Mouse (Mus musculus): ENCODE measurements around the gene Polrmt.

Polrmt gene

DNA sequence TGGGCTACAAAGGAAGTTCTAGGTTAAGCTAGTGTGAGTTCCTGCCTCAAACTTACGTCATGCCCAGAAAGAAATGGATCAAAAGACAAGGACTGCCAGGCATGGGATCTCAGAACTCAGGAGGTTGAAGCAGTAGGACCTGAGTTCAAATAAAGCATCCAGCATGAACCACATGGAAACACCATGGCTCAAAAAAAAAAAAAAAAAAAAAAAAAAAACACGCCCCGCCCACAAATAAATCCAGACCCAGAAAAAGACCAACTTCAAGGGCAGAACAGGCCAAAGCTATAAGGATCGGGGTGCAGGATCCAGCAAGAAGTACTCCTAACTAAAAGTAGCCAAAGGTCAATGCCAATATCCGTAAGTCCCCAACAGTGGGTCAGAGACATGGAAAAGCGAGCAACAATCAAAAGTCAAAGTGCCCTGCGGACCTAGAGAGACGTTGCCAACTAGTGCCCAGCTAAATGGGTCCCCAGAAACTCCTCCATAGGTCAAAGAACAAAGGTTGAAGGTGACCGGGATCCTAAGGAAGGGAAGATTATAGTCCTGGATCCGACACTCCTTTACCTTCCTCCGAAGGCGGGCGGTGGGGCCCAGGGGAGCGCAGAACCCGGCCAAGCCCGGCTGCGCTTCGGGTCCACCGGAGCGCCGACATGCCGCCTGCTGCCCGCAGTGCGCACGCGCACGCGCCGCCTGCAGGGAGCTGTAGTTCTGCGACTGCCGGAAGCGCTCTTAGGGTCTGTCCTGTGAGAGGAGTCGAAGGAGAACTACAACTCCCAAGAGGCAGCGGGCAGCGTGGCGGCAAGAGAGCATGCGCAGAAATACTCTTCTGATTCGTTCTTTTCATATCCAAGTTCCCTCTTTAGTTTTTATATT, at the start of gene Polrmt:
TSS of gene Polrmt (minus strand) at position 684 of the 876 bp plus-strand sequence.
- in situ Hi-C loops (cut with MboI, MseI): no loop called here

DNA sequence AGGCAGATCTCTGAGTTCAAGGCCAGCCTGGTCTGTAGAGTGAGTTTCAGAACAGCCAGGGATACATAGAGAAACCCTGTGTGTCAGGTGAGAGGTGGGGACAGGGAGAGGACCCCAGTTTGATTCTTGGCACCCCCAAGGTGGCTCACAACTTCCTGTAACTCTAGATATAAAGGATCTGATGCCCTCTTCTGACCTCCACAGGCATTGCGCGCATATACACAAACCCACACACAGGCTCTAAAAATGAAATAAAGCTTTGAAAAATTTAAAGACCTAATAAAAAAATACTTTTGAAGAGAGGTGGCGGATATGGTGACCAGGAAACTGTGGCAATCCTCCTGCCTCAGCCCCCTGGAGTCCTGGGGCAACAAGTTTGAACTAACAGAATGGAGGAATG, 49.5 kb upstream of the Polrmt start:
- in situ Hi-C loops (cut with MboI, MseI): no loop called here

DNA sequence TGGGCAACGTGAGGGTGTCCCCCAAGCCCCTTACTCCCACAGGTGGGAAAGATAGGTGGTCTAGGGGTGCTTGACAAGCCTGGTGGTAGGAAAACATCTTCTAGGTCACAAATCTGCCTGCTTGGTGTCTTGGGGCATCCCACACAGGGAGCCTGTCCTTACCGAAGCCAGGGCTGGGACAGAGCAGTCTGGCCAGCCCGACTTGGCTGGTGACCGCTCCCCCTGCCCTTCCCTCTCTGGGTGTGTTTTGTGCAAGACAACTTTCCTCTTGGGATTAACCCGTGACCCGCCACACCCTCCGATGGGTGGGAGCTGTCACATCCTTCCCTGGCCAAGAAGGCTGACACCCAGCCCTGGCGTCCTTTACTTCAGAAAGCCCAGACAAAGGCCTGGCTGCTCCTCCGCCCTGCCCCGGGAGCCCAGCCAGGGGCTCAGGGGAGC, 48.1 kb upstream of the Polrmt start:
- in situ Hi-C loops (cut with MboI, MseI): no loop called here

GRCm38 (mm10) chr10:79793738-79794490, 47.5 kb upstream of the Polrmt start:
- in situ Hi-C loops (cut with MboI, MseI): no loop called here

DNA sequence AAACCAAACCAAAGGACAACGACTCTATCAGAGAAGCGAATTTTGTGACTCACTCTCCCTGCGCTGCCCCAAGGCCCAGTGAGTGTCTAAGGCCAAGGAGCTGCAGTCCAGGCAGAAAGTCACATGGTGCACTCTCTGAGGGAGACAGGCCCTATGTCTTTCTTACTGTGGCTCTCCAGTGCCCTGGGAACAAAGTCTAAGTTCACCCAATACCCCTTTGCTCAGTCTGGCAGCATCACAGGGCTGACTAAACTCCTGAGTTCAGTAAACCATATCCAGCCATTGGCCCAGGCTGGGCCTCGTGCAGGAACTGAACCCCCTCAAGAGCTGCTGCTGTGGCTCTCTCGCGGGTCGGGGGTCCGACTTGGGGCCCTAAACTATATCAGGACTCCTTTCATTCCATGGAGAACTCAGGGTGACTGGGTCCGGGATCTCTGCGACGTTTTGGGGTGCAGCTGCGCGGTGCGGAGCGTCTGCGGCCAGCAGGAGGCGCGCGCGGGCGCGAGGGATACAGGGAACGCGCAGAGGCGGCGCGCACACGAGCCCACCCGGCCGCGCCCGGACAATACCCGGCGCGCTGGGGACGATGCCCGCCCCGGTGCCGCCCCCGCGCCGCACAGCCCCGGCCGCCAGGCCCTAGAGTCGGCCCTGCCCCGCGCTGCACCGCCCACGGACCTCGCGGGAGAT, 46.8 kb upstream of the Polrmt start, which contains the start of gene Palm:
TSS of gene Palm (plus strand) at position 522 of the 687 bp plus-strand sequence.
- in situ Hi-C loops (cut with MboI, MseI): no loop called here

DNA sequence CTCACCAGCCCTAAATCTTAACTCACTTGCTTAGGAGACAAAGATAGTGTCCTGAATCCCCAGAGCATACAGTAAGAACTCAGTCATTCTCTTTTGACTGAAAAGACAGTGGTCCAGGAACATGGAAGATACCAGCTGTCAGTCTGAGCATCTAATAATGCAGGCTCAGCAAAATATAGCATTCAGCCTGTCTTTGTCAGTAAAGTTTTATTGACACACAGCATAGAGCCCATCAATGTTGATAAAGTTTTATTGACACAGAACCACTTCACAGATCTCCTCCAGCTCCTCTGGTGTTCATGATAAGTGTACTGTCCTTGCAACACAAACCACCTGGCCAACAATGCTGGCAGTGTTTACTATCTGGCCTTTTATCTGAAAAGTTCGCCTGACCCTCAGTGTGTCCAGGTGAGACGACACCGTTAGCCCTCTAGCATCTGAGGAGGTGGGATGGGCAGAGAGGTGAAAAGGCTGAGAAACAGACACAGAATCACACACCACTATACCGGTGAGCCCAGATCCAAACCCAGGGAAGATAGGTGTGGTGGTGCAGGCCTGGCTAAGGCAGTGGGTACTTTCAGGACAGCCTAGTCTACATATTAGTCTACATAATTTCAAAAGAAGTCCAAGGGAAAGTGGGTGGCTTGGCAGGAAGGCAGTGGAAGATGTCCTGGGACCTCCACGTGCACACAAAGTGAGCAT, 46.1 kb upstream of the Polrmt start:
- in situ Hi-C loops (cut with MboI, MseI): no loop called here

- in situ Hi-C loops (cut with MboI, MseI): no loop called here
Observed at GRCm38 (mm10) chr10:79790861-79791260, 44.5 kb upstream of the Polrmt start, which contains the start of gene Prss57. Gene Prss57 (minus strand): TSS chr10:79790961.

- in situ Hi-C loops (cut with MboI, MseI): no loop called here
Observed at GRCm38 (mm10) chr10:79789581-79789980, 43.2 kb upstream of the Polrmt start.

DNA sequence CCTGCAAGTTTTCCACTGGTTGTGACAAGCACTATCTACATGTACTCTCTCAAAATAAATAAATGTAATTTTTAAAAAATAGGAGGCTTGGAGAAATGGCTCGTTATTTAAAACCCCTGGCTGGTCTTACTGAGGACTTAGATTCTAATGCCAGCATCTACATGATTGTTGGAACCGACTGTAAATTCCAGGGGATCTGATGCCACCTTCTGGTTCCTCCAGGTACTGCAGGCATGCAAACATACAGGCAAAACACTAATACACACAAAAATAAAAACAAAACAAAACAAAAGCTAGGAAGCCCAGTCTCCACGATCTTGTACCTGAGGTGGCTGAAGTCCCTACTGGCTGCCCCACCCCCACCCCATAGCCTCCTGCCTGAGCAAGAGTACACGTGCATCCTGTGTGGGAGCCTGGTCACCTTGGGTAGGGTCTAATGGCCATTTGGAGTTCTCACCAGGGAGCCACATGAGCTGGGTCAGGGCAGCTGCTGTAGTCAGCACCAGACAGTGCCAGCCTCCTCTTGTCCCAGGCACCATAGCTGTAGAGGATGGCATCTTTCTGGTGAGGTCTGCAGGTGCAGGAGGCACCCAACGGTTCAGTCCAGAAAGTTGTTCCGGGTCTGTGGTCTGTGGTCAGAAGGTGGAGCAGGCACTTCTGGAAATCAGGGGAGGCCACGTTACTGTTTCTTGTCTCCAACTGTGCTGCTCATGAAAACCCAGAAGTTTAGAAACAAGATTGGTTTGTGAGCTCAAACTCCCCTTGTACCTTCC, 42.2 kb upstream of the Polrmt start:
- in situ Hi-C loops (cut with MboI, MseI): no loop called here

DNA sequence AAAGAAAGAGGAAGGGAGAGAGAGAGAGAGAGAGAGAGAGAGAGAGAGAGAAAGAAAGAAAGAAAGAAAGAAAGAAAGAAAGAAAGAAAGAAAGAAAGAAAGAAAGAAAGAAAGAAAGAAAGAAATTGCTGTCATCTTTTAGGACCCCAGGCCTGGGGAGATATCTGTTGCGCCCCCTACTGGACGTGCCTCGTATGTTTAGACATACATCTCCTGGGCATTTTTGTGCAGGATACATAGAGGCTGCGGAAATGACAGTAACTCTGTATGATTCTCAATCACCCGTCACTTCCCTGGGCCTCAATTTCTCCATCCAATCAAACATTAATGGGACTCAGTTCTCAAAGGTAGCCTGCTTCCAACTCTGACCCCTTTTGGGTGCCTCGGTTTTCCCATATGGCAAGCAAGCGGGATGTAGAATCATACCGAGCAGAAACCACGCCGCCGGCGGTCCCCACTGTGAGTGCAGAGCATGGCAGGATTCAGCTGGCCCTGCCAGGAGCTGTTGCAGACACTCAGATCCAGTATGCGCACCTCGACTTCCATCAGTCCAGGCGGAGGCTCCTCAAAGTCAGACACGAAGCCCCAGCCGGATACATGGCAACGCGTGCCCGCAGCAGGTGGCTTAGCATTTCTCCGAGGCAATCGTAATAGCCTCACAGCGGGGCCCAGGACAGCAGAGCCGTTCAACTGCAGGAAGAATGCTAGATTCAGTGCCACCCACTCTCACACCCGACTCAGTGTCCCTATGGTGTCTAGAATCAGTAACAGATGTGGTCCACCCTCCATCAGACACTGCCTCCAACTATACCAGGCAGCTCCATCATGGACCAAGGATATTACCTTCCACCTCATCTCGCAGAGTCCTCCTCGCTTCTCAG, 37.8 kb upstream of the Polrmt start:
- in situ Hi-C loops (cut with MboI, MseI): loop anchor here (5.0 kb wide), 1 partner anchor 102 kb away; the partner anchor contains the start of gene Cdc34

DNA sequence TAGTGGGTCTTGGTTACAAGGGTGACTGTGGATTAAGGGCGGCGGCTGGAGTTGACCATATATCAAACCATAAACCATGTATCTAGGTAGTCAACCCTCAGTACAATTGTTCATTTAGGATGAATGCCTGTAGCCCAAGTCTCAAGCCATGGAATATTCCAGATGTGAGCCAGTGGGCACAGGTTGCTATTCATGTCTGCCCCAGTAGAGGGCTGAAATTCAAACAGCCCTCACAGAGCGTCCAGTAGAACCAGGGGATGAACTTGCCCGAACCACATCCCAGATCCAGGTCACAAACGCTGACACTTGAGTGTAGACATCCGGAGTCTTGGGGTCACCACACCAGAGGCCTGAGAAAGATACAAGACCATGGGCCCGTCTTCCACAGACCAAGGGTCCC, 36.7 kb upstream of the Polrmt start:
- in situ Hi-C loops (cut with MboI, MseI): loop anchor here (5.0 kb wide), 1 partner anchor 101 kb away; the partner anchor contains the start of gene Cdc34

DNA sequence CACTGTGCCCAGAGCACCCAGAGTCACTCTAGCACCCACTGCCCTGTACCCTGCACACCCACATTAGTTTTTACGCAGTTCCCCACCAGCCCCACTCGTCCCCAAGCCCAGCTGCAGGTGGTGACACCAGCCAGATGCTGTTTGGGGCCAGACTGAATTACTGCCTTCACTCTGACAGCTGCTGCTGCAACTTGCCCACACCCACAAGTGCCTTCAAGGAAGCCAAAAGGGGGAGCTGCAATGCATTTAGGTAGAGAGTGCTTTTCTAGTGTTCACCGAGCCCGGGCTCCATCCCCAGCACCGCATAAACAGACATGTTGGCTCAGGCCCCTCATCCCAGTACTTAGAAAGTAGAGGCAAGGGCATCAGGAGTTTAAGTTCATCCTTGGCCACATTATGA, 35.6 kb upstream of the Polrmt start:
- in situ Hi-C loops (cut with MboI, MseI): loop anchor here (5.0 kb wide), 1 partner anchor 100 kb away; the partner anchor contains the start of gene Cdc34

- in situ Hi-C loops (cut with MboI, MseI): loop anchor here (5.0 kb wide), 1 partner anchor 99 kb away; the partner anchor contains the start of gene Cdc34
Observed at GRCm38 (mm10) chr10:79781139-79781538, 34.8 kb upstream of the Polrmt start.

DNA sequence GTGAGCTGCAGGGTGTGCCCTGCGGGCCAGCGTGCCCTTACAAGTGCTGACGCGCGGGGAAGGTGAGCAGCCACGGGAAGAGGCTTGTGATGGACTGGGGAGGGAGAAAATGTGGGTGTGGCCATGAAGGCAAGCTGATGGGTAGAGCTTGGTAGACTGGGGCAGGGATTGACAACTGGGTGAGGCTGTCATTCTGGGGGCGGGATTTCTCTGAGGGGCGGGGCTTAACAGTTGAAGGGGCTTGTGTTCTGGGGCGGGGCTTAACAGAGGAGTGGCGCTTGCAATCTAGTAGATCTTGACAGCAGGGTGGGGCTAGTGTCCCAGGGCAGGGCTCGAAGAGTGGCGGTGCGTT, 34.3 kb upstream of the Polrmt start:
- in situ Hi-C loops (cut with MboI, MseI): loop anchor here (5.0 kb wide), 1 partner anchor 98 kb away; the partner anchor contains the start of gene Cdc34

DNA sequence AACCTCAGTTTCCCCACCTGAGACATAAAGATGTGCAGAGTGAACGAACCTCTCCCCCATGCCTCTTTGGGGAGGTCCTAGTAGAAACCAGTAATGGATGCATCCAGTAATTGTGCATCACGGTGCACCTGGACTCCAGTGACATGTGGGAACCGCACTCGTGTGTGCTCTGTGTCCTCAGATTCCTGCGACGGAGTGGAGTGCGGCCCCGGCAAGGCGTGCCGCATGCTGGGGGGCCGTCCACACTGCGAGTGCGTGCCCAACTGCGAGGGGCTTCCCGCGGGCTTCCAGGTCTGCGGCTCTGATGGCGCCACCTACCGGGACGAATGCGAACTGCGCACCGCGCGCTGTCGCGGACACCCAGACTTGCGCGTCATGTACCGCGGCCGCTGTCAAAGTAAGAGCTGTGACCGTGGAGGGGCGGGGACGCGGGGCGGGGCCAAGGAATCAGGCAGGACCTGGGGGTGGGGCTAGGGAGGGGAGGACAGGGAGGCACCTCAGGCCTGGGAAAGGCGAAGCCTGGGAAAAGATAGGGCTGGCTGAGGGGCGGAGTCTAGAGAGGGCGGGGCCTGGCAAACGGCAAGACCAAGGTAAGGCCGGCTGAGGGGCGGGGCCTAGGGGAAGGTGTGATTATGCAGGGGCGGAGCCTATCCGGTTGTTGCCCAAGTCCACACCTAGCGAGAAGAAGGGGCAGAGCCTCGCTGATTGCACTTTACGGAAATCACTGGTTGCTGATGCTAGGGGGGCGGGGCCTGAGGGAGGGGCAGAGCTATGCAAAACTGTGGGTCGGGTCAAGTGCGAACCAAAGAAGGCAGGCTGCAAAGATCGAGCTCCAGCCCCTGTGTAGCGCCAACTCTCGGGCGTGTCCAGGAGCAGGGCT, 33.6 kb upstream of the Polrmt start:
- in situ Hi-C loops (cut with MboI, MseI): loop anchor here (5.0 kb wide), 1 partner anchor 98 kb away; the partner anchor contains the start of gene Cdc34

- in situ Hi-C loops (cut with MboI, MseI): no loop called here
Observed at GRCm38 (mm10) chr10:79779193-79779592, 32.8 kb upstream of the Polrmt start.

DNA sequence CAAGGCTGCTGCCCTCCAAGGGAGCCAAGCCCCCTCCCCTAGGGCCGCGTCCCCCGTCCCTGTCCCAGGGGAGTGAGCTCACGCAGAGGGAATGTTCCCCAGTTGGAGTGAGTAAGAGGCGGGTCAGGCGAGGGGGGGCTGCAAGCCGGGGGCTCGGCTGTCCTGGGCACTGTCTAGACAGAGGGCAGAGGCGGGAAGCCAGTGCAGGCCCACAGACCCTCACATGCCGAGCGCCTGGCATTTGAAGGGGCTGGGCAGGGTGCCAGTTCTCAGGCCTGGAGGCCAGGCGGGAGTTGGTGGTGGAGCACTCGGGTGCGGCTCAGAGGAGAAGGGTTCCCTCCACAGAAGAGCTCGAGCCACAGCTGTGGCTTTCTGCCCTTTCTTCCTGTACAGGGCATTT, 31.6 kb upstream of the Polrmt start:
- in situ Hi-C loops (cut with MboI, MseI): no loop called here

DNA sequence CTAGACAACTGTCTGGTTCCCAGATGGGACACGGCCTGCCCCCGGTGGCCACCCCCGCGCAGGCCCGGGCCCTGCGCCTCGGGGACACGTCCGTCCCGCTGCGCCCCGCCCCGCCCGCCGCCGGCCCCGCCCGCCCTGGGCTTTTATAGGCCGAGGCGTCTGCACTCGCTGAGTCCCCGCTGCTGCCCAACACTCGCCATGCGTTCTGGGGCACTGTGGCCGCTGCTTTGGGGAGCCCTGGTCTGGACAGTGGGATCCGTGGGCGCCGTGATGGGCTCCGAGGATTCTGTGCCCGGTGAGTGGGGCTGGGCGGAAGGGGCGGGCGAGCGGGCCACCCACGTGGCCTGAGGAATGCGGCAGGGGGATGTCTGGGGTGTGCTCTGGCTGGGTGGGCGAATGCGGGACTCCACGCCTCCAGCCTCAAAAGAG, 30.7 kb upstream of the Polrmt start, which contains the start of gene Fstl3:
TSS of gene Fstl3 (plus strand) at position 170 of the 429 bp plus-strand sequence.
- in situ Hi-C loops (cut with MboI, MseI): no loop called here

Data from T-helper 2 cell (primary cell).